Mouse (Mus musculus): ENCODE results near the gene Tnip1. TPM values are rescaled to one million over a fixed set of nuclear protein-coding genes. Genes with fewer than 3 reads are reported as not detected.
A peak's percentile ranks its signal among the peaks of the same experiment; 100 is the strongest.
"Not testable (repeated sequence)": the region's sequence is repeated elsewhere in the genome, so short reads cannot be mapped to it uniquely, and the experiment has no call there.

Gene Tnip1
- polyA plus RNA-seq, 1 experiment, result 20.6 TPM

DNA sequence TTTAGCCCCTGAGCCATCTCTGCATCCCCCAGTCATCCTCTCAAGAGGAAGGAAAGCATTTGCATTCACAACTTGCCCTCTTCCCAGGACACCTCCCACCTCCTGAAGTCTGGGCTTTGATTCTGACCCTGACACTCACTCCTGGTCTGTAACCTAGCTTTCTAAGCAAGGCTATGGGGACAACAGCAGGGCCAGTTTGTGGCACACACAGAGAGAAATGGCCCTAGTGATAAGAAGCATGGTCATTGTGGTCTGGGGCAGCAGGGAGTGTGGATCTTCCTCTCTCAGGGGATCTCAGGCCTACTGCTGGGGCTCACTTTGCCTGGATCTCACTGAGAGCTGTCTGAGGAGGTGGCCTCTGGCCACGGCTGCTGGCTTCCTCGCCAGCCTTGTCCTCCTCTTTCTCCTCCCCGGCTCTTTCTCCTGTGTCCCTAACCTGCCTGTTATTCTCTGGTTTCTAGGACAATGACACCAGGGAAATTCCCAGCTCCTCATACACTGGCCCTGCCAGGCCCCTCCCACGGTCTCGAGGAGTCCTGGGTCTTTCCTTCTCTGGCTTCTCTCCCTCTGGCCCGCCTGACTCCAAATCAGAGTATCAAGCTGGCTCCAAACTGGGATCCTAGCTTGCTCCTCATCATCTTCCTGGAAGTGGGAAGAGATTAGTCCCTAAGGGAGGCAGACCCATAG lies 1.4 kb downstream of the Tnip1 start:
- no peaks in the 10 kb centered on the region for H3K27me3 ChIP-seq (replicated peaks; ENCODE audit: control insufficient read depth, insufficient read depth, low read length)
- H3K36me3 ChIP-seq (ENCODE audit: control insufficient read depth, insufficient read depth, low read length), result no peaks in the 10 kb centered on the region
- no peak overlapping the region for H3K27ac ChIP-seq (ENCODE audit: insufficient read depth, low read depth, low read length)
- TF ChIP-seq POLR2A (IDR thresholded peaks at IDR 0.05; ENCODE audit: low read depth, low read length) (no peak), CTCF (conservative IDR thresholded peaks at IDR 0.05; ENCODE audit: insufficient read depth, insufficient read length, low read depth, low read length) (no peak)
- H3K4me3 ChIP-seq (ENCODE audit: insufficient read depth, low read depth, low read length), result no peak overlapping the region
- WGBS, result 67% methylated on average over 6 of the region's 6 CpGs
- peaks cover 10% of the 10 kb centered on the region for H3K4me1 ChIP-seq (ENCODE audit: control insufficient read depth, insufficient read depth, low read length)
- no peak for DNase-seq

DNA sequence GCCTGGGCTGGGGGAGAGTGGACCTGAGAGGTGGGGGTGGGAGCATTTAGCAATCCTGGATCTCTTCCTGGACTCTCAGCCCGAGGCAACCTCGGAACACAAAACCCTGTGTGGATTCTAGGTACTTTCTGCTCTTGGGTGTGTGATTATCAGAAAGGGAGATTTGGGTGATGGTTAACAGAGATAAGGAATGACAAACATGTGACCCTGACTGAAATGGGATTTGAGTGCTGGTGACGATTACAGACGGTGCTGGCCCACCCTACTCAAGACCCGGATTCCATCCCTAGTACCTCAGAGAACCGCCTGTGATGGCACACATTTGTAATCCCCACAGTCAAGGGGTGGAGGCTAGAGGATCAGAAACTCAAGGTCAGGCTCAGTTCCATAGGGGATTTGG lies 2.5 kb downstream of the Tnip1 start:
- TF ChIP-seq CTCF (conservative IDR thresholded peaks at IDR 0.05; ENCODE audit: insufficient read depth, insufficient read length, low read depth, low read length) (no peak), POLR2A (IDR thresholded peaks at IDR 0.05; ENCODE audit: low read depth, low read length) (no peak)
- no peak for DNase-seq
- no peaks in the 10 kb centered on the region for H3K27me3 ChIP-seq (replicated peaks; ENCODE audit: control insufficient read depth, insufficient read depth, low read length)
- no peak overlapping the region for H3K27ac ChIP-seq (ENCODE audit: insufficient read depth, low read depth, low read length)
- peaks cover 10% of the 10 kb centered on the region for H3K4me1 ChIP-seq (ENCODE audit: control insufficient read depth, insufficient read depth, low read length)
- H3K4me3 ChIP-seq (ENCODE audit: insufficient read depth, low read depth, low read length), result no peak overlapping the region
- no peaks in the 10 kb centered on the region for H3K36me3 ChIP-seq (ENCODE audit: control insufficient read depth, insufficient read depth, low read length)
- WGBS, result 85% methylated on average over 6 of the region's 6 CpGs

DNA sequence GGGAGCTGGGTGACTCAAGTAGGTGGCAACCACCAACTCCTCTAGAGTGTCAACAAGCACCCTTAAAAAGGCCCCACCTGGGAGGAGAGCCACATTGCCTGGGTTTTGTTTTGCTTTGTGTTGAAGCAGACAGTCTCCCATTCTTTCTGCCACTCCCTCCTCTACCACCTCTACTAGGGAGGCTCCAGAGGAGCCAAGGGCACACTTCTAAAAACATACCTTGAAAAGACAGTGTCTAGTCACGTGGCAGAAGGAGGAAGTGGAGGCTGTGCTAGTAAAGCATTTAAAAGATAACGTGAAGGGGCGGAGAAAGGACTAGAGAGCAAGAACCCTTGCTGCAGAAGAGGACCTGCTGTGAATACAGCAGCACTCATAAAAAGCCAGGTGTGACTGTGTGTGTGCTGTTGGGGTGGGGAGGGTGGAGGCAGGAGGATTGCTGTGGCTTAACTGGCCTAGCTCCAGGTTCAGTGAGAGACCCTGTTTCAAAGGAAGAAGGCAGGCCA lies 4.1 kb downstream of the Tnip1 start:
- TF ChIP-seq CTCF (conservative IDR thresholded peaks at IDR 0.05; ENCODE audit: insufficient read depth, insufficient read length, low read depth, low read length) (no peak), POLR2A (IDR thresholded peaks at IDR 0.05; ENCODE audit: low read depth, low read length) (no peak)
- H3K27me3 ChIP-seq (replicated peaks; ENCODE audit: control insufficient read depth, insufficient read depth, low read length), result no peaks in the 10 kb centered on the region
- H3K4me1 ChIP-seq (ENCODE audit: control insufficient read depth, insufficient read depth, low read length), result peaks cover 15% of the 10 kb centered on the region
- DNase-seq, result no peak
- H3K4me3 ChIP-seq (ENCODE audit: insufficient read depth, low read depth, low read length), result no peak overlapping the region
- no peaks in the 10 kb centered on the region for H3K36me3 ChIP-seq (ENCODE audit: control insufficient read depth, insufficient read depth, low read length)
- no peak overlapping the region for H3K27ac ChIP-seq (ENCODE audit: insufficient read depth, low read depth, low read length)
- WGBS, result 40% methylated on average over 3 of the region's 3 CpGs

DNA sequence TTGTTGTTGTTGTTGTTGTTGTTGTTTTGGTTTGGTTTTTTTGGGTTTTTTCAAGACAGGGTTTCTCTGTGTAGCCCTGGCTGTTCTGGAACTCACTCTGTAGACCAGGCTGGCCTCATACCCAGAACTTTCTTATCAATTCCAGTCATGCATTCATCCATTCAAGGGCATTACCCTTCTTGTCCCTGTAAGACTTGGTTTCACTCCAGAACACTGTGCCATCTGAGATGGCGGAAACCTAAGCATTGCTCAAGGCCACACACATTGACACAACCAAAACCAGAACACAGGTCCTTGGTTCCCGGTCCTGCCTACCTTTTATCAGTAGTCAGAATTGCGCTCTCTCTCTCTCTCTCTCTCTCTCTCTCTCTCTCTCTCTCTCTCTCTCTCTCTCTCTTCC lies 5.0 kb downstream of the Tnip1 start:
- DNase-seq; H3K4me3 ChIP-seq (ENCODE audit: insufficient read depth, low read depth, low read length); H3K27me3 ChIP-seq (replicated peaks; ENCODE audit: control insufficient read depth, insufficient read depth, low read length); H3K36me3 ChIP-seq (ENCODE audit: control insufficient read depth, insufficient read depth, low read length); H3K27ac ChIP-seq (ENCODE audit: insufficient read depth, low read depth, low read length): not testable (repeated sequence)
- H3K4me1 ChIP-seq (ENCODE audit: control insufficient read depth, insufficient read depth, low read length), result peaks cover 12% of the 10 kb centered on the region
- 87% methylated on average over 3 of the region's 3 CpGs for whole genome bisulfite sequencing

DNA sequence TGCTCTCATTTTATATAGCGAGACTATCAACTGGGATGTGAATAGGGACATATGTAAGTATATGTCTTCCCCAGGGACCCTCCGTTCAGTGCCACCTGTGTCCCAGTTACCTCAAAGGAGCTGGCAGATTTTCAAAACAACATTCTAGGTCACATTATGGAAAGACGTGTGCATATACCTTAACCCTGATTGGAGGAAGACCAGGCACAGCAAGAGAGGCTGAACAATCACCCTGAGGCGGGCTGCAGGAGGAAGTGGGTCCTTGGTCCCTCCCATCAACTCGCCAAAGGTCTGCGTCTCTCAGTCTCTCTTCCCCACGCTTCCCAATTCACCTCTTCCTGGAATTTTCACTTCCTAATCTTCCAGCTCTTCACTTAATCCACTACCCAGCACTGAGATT lies 5.8 kb downstream of the Tnip1 start:
- WGBS, result 80% methylated on average over 7 of the region's 7 CpGs
- Histone ChIP-seq H3K4me1 (ENCODE audit: control insufficient read depth, insufficient read depth, low read length) (peaks cover 9% of the 10 kb centered on the region; the same call in 1 of the 2 replicates), H3K36me3 (ENCODE audit: control insufficient read depth, insufficient read depth, low read length) (no peaks in the 10 kb centered on the region), H3K27me3 (replicated peaks; ENCODE audit: control insufficient read depth, insufficient read depth, low read length) (no peaks in the 10 kb centered on the region), H3K27ac (ENCODE audit: insufficient read depth, low read depth, low read length) (no peak overlapping the region), H3K4me3 (ENCODE audit: insufficient read depth, low read depth, low read length) (no peak overlapping the region)
- DNase-seq, result no peak
- TF ChIP-seq CTCF (conservative IDR thresholded peaks at IDR 0.05; ENCODE audit: insufficient read depth, insufficient read length, low read depth, low read length) (no peak), POLR2A (IDR thresholded peaks at IDR 0.05; ENCODE audit: low read depth, low read length) (no peak)

DNA sequence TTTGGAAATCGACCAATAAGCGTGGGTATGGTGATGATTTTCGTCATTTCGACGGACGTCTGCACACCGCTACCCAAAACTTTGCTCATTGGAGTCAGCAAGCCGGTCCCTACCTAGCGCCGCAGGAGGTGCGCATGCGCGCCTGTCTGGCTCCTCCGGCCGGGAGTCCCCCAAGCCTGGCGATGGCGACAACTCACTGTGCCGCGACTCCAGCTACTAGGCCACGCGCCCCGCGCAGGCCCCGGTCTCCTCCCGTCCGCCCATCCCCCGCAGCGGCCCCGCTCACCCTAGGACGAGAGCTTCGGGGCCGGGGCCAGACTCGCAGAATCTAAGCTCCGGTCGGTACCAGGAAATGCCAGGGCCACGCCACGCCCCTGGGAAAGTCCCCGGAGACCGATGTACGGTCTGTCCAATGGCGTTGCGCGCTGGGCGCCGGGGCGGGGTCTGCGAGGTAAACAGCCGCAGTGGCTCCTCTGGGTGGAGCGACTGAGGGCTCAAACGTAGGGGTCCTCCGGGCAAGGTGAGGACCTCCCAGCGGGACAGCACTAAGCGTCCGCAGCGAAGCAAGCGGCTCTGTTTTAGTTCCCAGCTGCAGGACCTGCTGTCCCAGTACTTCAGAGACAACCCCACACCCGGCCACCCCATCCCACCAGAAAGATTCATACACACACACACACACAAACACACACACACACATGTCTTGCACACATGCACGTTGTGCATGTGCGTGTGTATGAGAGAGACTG lies 6.8 kb downstream of the Tnip1 start:
- DNase-seq, result peak; percentile 100
- peak overlapping the region; percentile 79 for H3K4me3 ChIP-seq (ENCODE audit: insufficient read depth, low read depth, low read length)
- peaks cover 7% of the 10 kb centered on the region; the same call in 1 of the 2 replicates for H3K4me1 ChIP-seq (ENCODE audit: control insufficient read depth, insufficient read depth, low read length)
- WGBS, result under 1% methylated on average over 59 of the region's 59 CpGs
- TF ChIP-seq POLR2A (IDR thresholded peaks at IDR 0.05; ENCODE audit: low read depth, low read length), result peak; percentile 61
- TF ChIP-seq CTCF (conservative IDR thresholded peaks at IDR 0.05; ENCODE audit: insufficient read depth, insufficient read length, low read depth, low read length), result no peak
- H3K27ac ChIP-seq (ENCODE audit: insufficient read depth, low read depth, low read length), result peak overlapping the region; percentile 85
- H3K36me3 ChIP-seq (ENCODE audit: control insufficient read depth, insufficient read depth, low read length), result no peaks in the 10 kb centered on the region
- H3K27me3 ChIP-seq (replicated peaks; ENCODE audit: control insufficient read depth, insufficient read depth, low read length), result no peaks in the 10 kb centered on the region

DNA sequence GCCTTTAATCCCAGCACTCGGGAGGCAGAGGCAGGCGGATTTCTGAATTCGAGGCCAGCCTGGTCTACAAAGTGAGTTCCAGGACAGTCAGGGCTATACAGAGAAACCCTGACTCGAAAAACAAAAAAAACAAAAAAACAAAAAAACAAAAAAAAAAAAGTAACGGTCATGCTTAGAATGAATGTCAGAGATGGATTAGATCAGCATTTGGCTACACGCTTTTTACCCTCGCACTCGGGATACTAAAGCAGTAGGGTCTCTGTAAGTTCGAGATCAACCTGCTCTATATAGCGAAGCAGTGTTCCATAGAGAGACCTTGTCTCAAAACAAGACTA lies 7.3 kb downstream of the Tnip1 start:
- not testable (repeated sequence) for H3K27me3 ChIP-seq (replicated peaks; ENCODE audit: control insufficient read depth, insufficient read depth, low read length); H3K4me1 ChIP-seq (ENCODE audit: control insufficient read depth, insufficient read depth, low read length); DNase-seq; H3K36me3 ChIP-seq (ENCODE audit: control insufficient read depth, insufficient read depth, low read length)
- H3K27ac ChIP-seq (ENCODE audit: insufficient read depth, low read depth, low read length), result peak overlapping the region; percentile 85
- H3K4me3 ChIP-seq (ENCODE audit: insufficient read depth, low read depth, low read length), result peak overlapping the region; percentile 79
- WGBS, result 34% methylated on average over 10 of the region's 10 CpGs
